Mouse (Mus musculus) midbrain, embryonic 16.5 days (tissue): ENCODE data around the gene Dst. TPM values are rescaled to one million over a fixed set of nuclear protein-coding genes. Genes with fewer than 3 reads are reported as not detected.

Experiments used
- ATAC-seq: fragments of 200-750 bp; cut with Nextera tagmentation; 2 replicates; pipeline ENCODE4 v1.8.0; 2017; ENCODE audit warnings: moderate TSS enrichment
- H3K27ac ChIP-seq: fragments of 300-500 bp; sonication (generic); 2 replicates; pipeline ENCODE4 v1.5.1; 2014; ENCODE audit warnings: mild to moderate bottlenecking, low read length, mixed read lengths
- H3K27me3 ChIP-seq: fragments of 300-500 bp; sonication (generic); 2 replicates; pipeline ENCODE4 v1.6.1; 2014; ENCODE audit warnings: low read depth, low read length, mixed read lengths; ENCODE audit not compliant: control insufficient read depth, insufficient read depth
- H3K36me3 ChIP-seq: fragments of 300-500 bp; sonication (generic); 2 replicates; pipeline ENCODE4 v1.6.1; 2014; ENCODE audit warnings: mild to moderate bottlenecking, low read length, moderate library complexity, mixed read lengths; ENCODE audit not compliant: control insufficient read depth, insufficient read depth
- H3K4me1 ChIP-seq: fragments of 300-500 bp; sonication (generic); 2 replicates; pipeline ENCODE4 v1.6.1; 2014; ENCODE audit warnings: mild to moderate bottlenecking, low read length, mixed read lengths; ENCODE audit not compliant: control insufficient read depth, insufficient read depth
- H3K4me2 ChIP-seq: fragments of 300-500 bp; sonication (generic); 2 replicates; pipeline ENCODE4 v1.6.1; 2014; ENCODE audit warnings: mild to moderate bottlenecking, low read length, mixed read lengths
- H3K4me3 ChIP-seq: fragments of 300-500 bp; sonication (generic); 2 replicates; pipeline ENCODE4 v1.5.1; 2014; ENCODE audit warnings: low read depth, mild to moderate bottlenecking, low read length, moderate library complexity, mixed read lengths
- H3K9ac ChIP-seq: fragments of 300-500 bp; sonication (generic); 2 replicates; pipeline ENCODE4 v1.6.1; 2014; ENCODE audit warnings: low read depth, low read length, mixed read lengths
- H3K9me3 ChIP-seq: fragments of 300-500 bp; sonication (generic); replicated peaks from 2 replicates; pipeline ENCODE4 v1.6.1; 2014; ENCODE audit warnings: mild to moderate bottlenecking, low read length, mixed read lengths; ENCODE audit not compliant: control insufficient read depth, poor library complexity, severe bottlenecking
- WGBS: fragments of 180-500 bp; shearing (Covaris S2); extraction: QIAGEN DNeasy Blood & Tissue Kit; methylation state at CpG from one replicate; pipeline ENCODE4 v1.1.7; 2014; 5-methylcytosine and 5-hydroxymethylcytosine counted together
- polyA plus RNA-seq: library from polyadenylated mRNA; unstranded; fragments of >200 nt; fragmentation: Nextera tagmentation; extraction: Ambion mirVana; gene quantifications from 2 replicates; pipeline ENCODE4 v1.2.1, GENCODE M21; 2015

Gene Dst
- polyA plus RNA-seq, 1 experiment from 2014 or later = 36.1 TPM

DNA sequence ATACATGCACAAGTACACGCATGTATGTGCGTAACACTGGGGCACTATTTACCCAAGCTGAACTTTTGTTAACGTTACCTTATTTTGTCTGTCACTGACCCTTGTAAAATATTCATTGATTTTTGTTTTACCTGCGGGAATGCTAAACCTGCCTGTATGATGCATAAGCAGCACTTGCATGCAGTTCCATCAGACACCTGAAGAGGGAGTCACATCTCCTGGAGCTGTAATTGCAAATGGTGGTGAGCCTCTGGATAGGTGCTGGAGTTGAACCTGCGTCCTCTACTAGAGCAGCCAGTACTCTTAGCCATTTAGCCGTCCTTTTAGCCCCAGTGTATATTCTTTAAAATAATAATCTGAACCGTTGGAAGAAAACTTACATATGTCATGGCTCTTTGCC, 185.6 kb downstream of the Dst start:
- no peak for ATAC-seq
- no peak overlapping the region for H3K27ac ChIP-seq
- peaks cover 3% of the 10 kb centered on the region for H3K4me1 ChIP-seq
- H3K9ac ChIP-seq = no peak overlapping the region
- H3K36me3 ChIP-seq = no peaks in the 10 kb centered on the region
- no peaks in the 10 kb centered on the region for H3K9me3 ChIP-seq
- H3K4me3 ChIP-seq = no peak overlapping the region
- no peak overlapping the region for H3K4me2 ChIP-seq
- H3K27me3 ChIP-seq = no peaks in the 10 kb centered on the region
- WGBS = 95% methylated on average over 7 of the region's 7 CpGs

GRCm38 (mm10) chr1:34094301-34094700, 186.3 kb downstream of the Dst start:
- Histone ChIP-seq H3K4me3 (no peak overlapping the region), H3K36me3 (no peaks in the 10 kb centered on the region), H3K4me2 (no peak overlapping the region), H3K4me1 (peaks cover 3% of the 10 kb centered on the region), H3K27ac (no peak overlapping the region), H3K27me3 (no peaks in the 10 kb centered on the region), H3K9ac (no peak overlapping the region), H3K9me3 (no peaks in the 10 kb centered on the region)
- 54% methylated on average over 5 of the region's 5 CpGs for WGBS
- no peak for ATAC-seq

DNA sequence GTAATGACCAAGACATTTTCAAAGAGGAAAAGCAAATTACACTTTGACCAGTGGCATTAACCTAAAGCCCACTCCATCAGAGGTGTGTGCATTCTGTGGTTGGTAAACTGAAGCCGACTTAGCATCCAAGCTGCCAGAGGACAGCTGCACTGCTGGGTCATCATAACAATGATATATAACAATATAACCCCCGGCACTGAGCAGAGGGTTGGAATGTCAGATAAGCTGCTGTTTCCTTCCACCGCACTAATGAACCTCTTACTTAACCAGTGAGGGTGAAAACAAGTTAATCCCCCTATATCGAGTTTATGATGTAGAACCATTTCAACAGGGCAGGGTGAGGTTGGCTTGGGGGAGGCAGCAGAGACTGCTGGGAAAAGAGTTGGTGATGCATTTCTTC, 187.1 kb downstream of the Dst start:
- peaks cover 3% of the 10 kb centered on the region for H3K4me1 ChIP-seq
- no peak overlapping the region for H3K4me3 ChIP-seq
- no peak overlapping the region for H3K4me2 ChIP-seq
- H3K9ac ChIP-seq = no peak overlapping the region
- H3K36me3 ChIP-seq = no peaks in the 10 kb centered on the region
- no peaks in the 10 kb centered on the region for H3K9me3 ChIP-seq
- WGBS = 27% methylated on average over 4 of the region's 4 CpGs
- no peak overlapping the region for H3K27ac ChIP-seq
- ATAC-seq = no peak
- no peaks in the 10 kb centered on the region for H3K27me3 ChIP-seq

DNA sequence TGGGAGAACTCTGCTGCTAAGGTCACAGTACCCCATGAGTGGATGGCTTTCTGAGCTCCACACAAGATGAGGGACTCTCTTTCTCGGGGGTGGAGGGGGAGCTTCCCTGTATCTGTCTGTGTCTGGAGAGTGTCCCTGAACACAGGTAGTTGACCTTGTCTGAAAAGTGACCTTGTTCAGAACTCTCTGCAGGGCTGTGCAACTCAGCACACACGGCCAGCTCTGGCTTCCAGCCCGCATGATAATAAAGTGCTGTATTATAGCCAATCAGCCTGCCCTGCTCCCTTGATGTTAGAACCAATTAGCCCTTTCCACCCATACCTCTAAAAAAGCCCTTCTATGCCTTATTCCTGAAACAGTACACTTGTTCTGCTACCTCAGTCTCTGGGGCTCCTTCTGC, 188.9 kb downstream of the Dst start:
- H3K4me1 ChIP-seq = peaks cover 3% of the 10 kb centered on the region
- no peaks in the 10 kb centered on the region for H3K36me3 ChIP-seq
- H3K4me3 ChIP-seq = no peak overlapping the region
- no peaks in the 10 kb centered on the region for H3K27me3 ChIP-seq
- no peaks in the 10 kb centered on the region for H3K9me3 ChIP-seq
- H3K9ac ChIP-seq = no peak overlapping the region
- 49% methylated on average over 3 of the region's 3 CpGs for WGBS
- no peak overlapping the region for H3K27ac ChIP-seq
- ATAC-seq = peak; percentile 8; the same call in 1 of the 2 replicates
- no peak overlapping the region for H3K4me2 ChIP-seq

GRCm38 (mm10) chr1:34097640-34098039, 189.6 kb downstream of the Dst start:
- Histone ChIP-seq H3K4me3 (no peak overlapping the region), H3K9me3 (no peaks in the 10 kb centered on the region), H3K4me1 (peaks cover 3% of the 10 kb centered on the region), H3K36me3 (no peaks in the 10 kb centered on the region), H3K9ac (no peak overlapping the region), H3K4me2 (no peak overlapping the region), H3K27ac (no peak overlapping the region), H3K27me3 (no peaks in the 10 kb centered on the region)
- ATAC-seq = peak; percentile 77
- 35% methylated on average over 4 of the region's 4 CpGs for WGBS

- H3K4me1 ChIP-seq = peaks cover 14% of the 10 kb centered on the region
- H3K4me3 ChIP-seq = no peak overlapping the region
- 41% methylated on average over 3 of the region's 3 CpGs for WGBS
- H3K4me2 ChIP-seq = no peak overlapping the region
- no peak overlapping the region for H3K27ac ChIP-seq
- ATAC-seq = no peak
- H3K9me3 ChIP-seq = no peaks in the 10 kb centered on the region
- no peaks in the 10 kb centered on the region for H3K36me3 ChIP-seq
- no peaks in the 10 kb centered on the region for H3K27me3 ChIP-seq
- H3K9ac ChIP-seq = no peak overlapping the region
Observed at GRCm38 (mm10) chr1:34099439-34099838, 191.4 kb downstream of the Dst start.

- no peak overlapping the region for H3K9ac ChIP-seq
- no peak overlapping the region for H3K4me3 ChIP-seq
- H3K4me1 ChIP-seq = peaks cover 14% of the 10 kb centered on the region
- H3K27ac ChIP-seq = no peak overlapping the region
- H3K9me3 ChIP-seq = no peaks in the 10 kb centered on the region
- H3K4me2 ChIP-seq = no peak overlapping the region
- no peaks in the 10 kb centered on the region for H3K36me3 ChIP-seq
- no peaks in the 10 kb centered on the region for H3K27me3 ChIP-seq
- ATAC-seq = no peak
- WGBS = 31% methylated on average over 4 of the region's 4 CpGs
Observed at GRCm38 (mm10) chr1:34100385-34100784, 192.4 kb downstream of the Dst start.

- H3K27ac ChIP-seq = no peak overlapping the region
- no peak overlapping the region for H3K4me3 ChIP-seq
- no peak overlapping the region for H3K9ac ChIP-seq
- no peaks in the 10 kb centered on the region for H3K36me3 ChIP-seq
- no peaks in the 10 kb centered on the region for H3K27me3 ChIP-seq
- ATAC-seq = no peak
- no peaks in the 10 kb centered on the region for H3K9me3 ChIP-seq
- H3K4me2 ChIP-seq = no peak overlapping the region
- peaks cover 19% of the 10 kb centered on the region for H3K4me1 ChIP-seq
- WGBS = 88% methylated on average over 2 of the region's 2 CpGs
Observed at GRCm38 (mm10) chr1:34102604-34103003, 194.6 kb downstream of the Dst start.

DNA sequence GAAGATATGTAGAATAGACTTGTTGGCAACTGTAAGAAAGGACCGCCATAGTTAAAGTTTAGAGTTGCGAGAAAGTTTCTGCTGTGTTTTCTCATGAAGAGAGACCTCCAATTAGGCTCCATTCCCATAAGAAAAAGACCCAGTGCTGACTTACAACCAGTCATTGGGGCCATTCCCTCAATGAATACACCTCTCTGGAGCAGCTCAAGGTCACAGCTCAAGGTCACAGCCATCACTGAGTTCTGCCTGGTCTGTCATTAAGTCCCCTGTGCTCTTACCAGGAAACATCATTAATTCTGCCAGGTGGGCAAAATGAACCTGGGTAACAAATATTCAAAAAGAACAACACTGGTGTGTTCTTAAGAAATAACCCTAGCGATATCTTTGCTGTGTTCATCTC, 195.2 kb downstream of the Dst start:
- Histone ChIP-seq H3K27ac (no peak overlapping the region), H3K4me2 (peak overlapping the region; percentile 16; the same call in 1 of the 2 replicates), H3K9me3 (no peaks in the 10 kb centered on the region), H3K4me1 (peaks cover 19% of the 10 kb centered on the region), H3K4me3 (no peak overlapping the region), H3K27me3 (no peaks in the 10 kb centered on the region), H3K36me3 (no peaks in the 10 kb centered on the region), H3K9ac (0 out of 2 replicates have a peak overlapping the region, but pooled peaks have one; percentile 34)
- ATAC-seq = no peak
- WGBS = 67% methylated on average over 3 of the region's 3 CpGs
